Mouse (Mus musculus) stomach, postnatal 0 days (tissue): ENCODE results near the gene Prickle2. TPM values are rescaled to one million over a fixed set of nuclear protein-coding genes. Genes with fewer than 3 reads are reported as not detected.

Experiments used
- ATAC-seq: fragments of 200-750 bp; cut with Nextera tagmentation; 2 replicates; pipeline ENCODE4 v1.8.0; 2017; ENCODE audit not compliant: low FRiP score, low TSS enrichment
- DNase-seq: peaks from one replicate; pipeline ENCODE4 v3.0.0-alpha.2; 2016; ENCODE audit warnings: low spot score
- H3K27ac ChIP-seq: fragments of 300-500 bp; sonication (generic); replicated peaks from 2 replicates; pipeline ENCODE4 v1.5.1; 2014; ENCODE audit warnings: mild to moderate bottlenecking, control low read depth
- H3K27me3 ChIP-seq: fragments of 300-500 bp; sonication (generic); 2 replicates; pipeline ENCODE4 v1.6.1; 2014; ENCODE audit warnings: low read length; ENCODE audit not compliant: control insufficient read depth, insufficient read depth
- H3K36me3 ChIP-seq: fragments of 300-500 bp; sonication (generic); 2 replicates; pipeline ENCODE4 v1.6.1; 2014; ENCODE audit warnings: low read length, mixed read lengths; ENCODE audit not compliant: control insufficient read depth, insufficient read depth
- H3K4me1 ChIP-seq: fragments of 300-500 bp; sonication (generic); replicated peaks from 2 replicates; pipeline ENCODE4 v1.6.1; 2014; ENCODE audit warnings: antibody characterized with exemption; ENCODE audit not compliant: control insufficient read depth, insufficient read depth
- H3K4me2 ChIP-seq: fragments of 300-500 bp; sonication (generic); replicated peaks from 2 replicates; pipeline ENCODE4 v1.6.1; 2014; ENCODE audit warnings: low read depth, mild to moderate bottlenecking, control low read depth, moderate library complexity
- H3K4me3 ChIP-seq: fragments of 300-500 bp; sonication (generic); 2 replicates; pipeline ENCODE4 v1.5.1; 2014; ENCODE audit warnings: low read depth, low read length, control low read depth
- H3K9ac ChIP-seq: fragments of 300-500 bp; sonication (generic); 2 replicates; pipeline ENCODE4 v1.6.1; 2014; ENCODE audit warnings: mild to moderate bottlenecking, low read length, control low read depth, mixed read lengths
- H3K9me3 ChIP-seq: fragments of 300-500 bp; sonication (generic); 2 replicates; pipeline ENCODE4 v1.6.1; 2016; ENCODE audit warnings: low read length; ENCODE audit not compliant: control insufficient read depth
- CTCF ChIP-seq: IDR thresholded peaks from 2 replicates; pipeline ENCODE4 v1.5.1; 2016; ENCODE audit warnings: antibody characterized with exemption, low read depth, mild to moderate bottlenecking, moderate library complexity
- EP300 ChIP-seq: optimal IDR thresholded peaks from 2 replicates; pipeline ENCODE3; 2016; ENCODE audit warnings: antibody characterized with exemption
- WGBS: fragments of 180-500 bp; shearing (Covaris S2); extraction: QIAGEN DNeasy Blood & Tissue Kit; methylation state at CpG from one replicate; pipeline ENCODE4 v1.1.7; 2014; 5-methylcytosine and 5-hydroxymethylcytosine counted together
- polyA plus RNA-seq: library from polyadenylated mRNA; unstranded; fragments of >200 nt; fragmentation: Nextera tagmentation; extraction: Ambion mirVana; gene quantifications from 2 replicates; pipeline ENCODE4 v1.2.1, GENCODE M21; 2015

The Prickle2 gene
- polyA plus RNA-seq, 1 experiment from 2014 or later, result 2.3 TPM

DNA sequence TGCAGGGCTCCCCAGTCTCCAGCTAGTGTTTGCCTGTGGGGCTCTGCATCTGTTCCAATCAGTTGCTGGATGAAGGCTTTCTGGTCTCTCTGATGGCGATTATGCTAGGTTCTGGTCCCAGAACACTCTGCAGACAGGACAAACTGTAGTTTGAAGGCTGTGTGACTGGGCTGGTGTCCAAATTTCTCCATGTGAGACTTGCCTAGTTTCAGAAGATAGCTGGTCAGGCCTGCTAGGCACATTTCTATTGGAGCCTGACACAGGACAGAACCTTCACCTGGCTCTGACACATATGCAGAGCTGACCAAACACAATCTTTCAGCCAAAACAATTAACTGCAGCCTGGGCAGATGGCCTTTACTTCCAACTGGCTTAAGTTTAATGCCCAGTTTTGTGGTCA lies 80.0 kb downstream of the Prickle2 start:
- H3K4me1 ChIP-seq, result no peaks in the 10 kb centered on the region
- H3K27me3 ChIP-seq, result no peaks in the 10 kb centered on the region
- no peak overlapping the region for H3K4me2 ChIP-seq
- no peak overlapping the region for H3K27ac ChIP-seq
- 53% methylated on average over 1 of the region's 1 CpGs for WGBS
- ATAC-seq (no peak), DNase-seq (no peak)
- no peaks in the 10 kb centered on the region for H3K9me3 ChIP-seq
- H3K4me3 ChIP-seq, result no peak overlapping the region
- TF ChIP-seq CTCF, result no peak
- TF ChIP-seq EP300, result no peak
- no peaks in the 10 kb centered on the region for H3K36me3 ChIP-seq
- no peak overlapping the region for H3K9ac ChIP-seq

DNA sequence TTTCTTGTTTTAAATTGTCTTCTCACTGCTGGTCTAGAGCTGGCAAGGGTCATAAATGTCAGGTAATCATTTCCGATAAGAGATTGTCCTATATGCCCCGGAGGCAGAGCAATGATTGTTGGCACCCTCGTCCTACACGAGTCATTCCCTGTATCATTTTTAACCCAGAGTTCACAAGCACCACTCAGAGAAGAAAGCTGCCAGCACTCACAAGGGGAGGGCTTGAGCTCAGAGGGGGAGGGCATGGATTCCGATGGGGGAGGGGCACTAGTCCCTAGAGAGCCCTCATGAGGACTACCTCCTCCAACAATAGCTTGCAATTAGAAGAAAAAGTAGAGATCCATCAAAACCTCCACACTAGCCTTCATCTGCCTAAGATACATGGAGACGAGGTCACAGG lies 81.6 kb downstream of the Prickle2 start:
- Histone ChIP-seq H3K4me2 (no peak overlapping the region), H3K36me3 (no peaks in the 10 kb centered on the region), H3K27ac (no peak overlapping the region), H3K4me3 (no peak overlapping the region), H3K9ac (no peak overlapping the region), H3K4me1 (no peaks in the 10 kb centered on the region), H3K27me3 (no peaks in the 10 kb centered on the region), H3K9me3 (no peaks in the 10 kb centered on the region)
- DNase-seq (no peak), ATAC-seq (no peak)
- WGBS, result 63% methylated on average over 6 of the region's 6 CpGs
- TF ChIP-seq CTCF (no peak), EP300 (no peak)

DNA sequence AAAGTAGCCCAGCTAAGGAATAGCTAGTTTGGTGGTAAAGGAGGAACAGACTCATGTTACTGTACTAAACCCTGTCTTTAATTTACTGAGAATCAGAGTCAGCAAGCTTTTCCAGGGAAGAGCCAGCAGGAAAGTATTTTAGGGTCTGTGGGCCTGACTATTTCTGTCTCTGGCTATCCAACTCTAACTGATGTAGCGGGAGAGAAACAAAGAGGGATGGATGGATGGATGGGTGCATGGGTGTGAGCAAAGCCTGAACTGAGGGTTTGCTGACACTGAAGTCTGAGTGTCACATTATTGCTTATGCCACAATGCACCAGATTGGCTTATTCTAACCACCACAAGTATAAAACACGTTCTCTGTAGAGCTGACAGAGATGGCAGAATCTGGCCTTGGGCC lies 88.8 kb downstream of the Prickle2 start:
- H3K36me3 ChIP-seq, result no peaks in the 10 kb centered on the region
- no peak overlapping the region for H3K4me3 ChIP-seq
- no peak overlapping the region for H3K9ac ChIP-seq
- TF ChIP-seq EP300 (no peak), CTCF (no peak)
- H3K4me1 ChIP-seq, result no peaks in the 10 kb centered on the region
- H3K27ac ChIP-seq, result no peak overlapping the region
- no peak overlapping the region for H3K4me2 ChIP-seq
- 59% methylated on average over 2 of the region's 2 CpGs for WGBS
- DNase-seq (no peak), ATAC-seq (no peak)
- no peaks in the 10 kb centered on the region for H3K9me3 ChIP-seq
- no peaks in the 10 kb centered on the region for H3K27me3 ChIP-seq

DNA sequence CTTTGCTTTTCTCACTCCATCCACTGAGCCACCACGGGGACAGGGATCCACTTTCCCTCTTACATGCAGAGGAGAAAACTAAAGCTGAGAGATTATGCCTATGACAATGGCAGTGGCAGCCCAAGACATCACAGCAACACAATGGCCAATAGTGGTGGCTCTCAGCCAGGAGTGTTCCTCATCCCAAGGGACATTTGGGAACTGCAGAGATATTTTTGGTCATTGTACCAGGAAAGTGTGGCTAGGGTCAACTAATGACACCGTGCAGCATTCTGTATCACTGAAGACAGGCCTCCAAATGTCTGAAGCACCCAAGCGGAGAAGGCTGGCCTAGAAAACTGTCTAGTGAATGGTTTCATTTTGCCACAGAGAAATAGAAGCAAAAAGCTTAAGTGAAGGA lies 91.2 kb downstream of the Prickle2 start:
- no peak overlapping the region for H3K9ac ChIP-seq
- 80% methylated on average over 3 of the region's 3 CpGs for WGBS

DNA sequence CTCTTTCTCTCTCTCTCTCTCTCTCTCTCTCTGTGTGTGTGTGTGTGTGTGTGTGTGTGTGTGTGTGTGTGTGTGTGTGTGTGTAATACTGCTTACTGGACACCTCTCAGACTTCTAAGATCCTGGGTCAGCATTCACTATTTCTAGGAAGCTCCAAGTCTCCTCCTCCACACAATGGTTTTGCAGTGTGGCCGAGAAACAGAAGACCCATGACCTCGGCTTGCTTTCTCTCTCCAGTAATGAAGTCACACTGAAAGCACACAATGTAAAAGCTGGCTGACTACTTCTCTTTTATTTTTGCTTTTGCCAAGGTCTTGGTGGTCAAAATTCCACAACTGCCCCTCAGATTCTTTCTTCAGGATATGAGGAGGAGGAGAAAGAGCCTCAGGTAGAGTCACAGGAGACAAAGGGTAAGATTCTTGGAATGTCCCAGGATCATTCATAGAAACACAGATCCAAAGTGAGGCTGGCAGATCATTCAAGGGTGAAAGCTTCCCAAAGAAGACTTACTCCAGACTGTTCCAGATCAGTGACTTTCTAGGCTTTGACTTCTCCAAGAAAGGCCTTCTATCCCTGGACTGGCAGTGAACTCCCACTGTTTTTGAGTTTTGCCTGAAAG lies 93.7 kb downstream of the Prickle2 start:
- H3K9ac ChIP-seq, result no peak overlapping the region
- H3K27ac ChIP-seq, result no peak overlapping the region
- ATAC-seq (no peak), DNase-seq (no peak)
- no peaks in the 10 kb centered on the region for H3K9me3 ChIP-seq
- H3K36me3 ChIP-seq, result no peaks in the 10 kb centered on the region
- TF ChIP-seq CTCF (no peak), EP300 (no peak)
- H3K4me3 ChIP-seq, result no peak overlapping the region
- H3K4me1 ChIP-seq, result no peaks in the 10 kb centered on the region
- no peaks in the 10 kb centered on the region for H3K27me3 ChIP-seq
- 45% methylated on average over 2 of the region's 2 CpGs for WGBS
- no peak overlapping the region for H3K4me2 ChIP-seq

More for the DNA sequence above, 91.2 kb downstream of the Prickle2 start:
- ATAC-seq (no peak), DNase-seq (no peak)
- no peaks in the 10 kb centered on the region for H3K4me1 ChIP-seq
- no peaks in the 10 kb centered on the region for H3K36me3 ChIP-seq
- H3K9me3 ChIP-seq, result no peaks in the 10 kb centered on the region
- TF ChIP-seq EP300 (no peak), CTCF (no peak)
- H3K27me3 ChIP-seq, result no peaks in the 10 kb centered on the region
- no peak overlapping the region for H3K4me3 ChIP-seq
- no peak overlapping the region for H3K4me2 ChIP-seq
- no peak overlapping the region for H3K27ac ChIP-seq

DNA sequence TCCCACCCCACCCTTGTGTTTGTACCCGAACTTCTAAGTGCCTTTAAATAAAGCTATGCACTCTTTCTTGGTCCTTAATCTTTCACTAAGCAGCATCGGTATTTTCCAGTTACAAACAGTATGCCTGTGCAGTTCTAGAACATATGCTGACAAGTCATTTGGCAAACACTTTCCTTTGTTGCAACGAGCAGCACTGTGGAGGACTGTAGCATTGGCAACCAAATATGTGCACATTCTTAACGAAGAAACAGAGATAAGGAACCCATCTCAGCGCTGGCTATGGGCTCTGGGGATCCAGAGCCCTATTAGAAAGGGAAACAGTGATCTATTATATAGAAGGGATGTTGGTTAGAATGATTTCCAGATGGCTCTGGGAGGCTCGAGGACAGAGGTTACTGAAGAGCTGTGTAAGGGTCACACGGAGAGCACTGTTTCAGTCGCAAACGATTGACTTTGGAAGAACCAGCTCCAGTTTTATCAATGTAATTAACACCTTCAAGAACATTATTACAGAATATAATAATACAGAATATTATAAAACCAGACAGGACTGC lies 96.2 kb downstream of the Prickle2 start:
- peak overlapping the region; percentile 82; the same call in 1 of the 2 replicates for H3K27ac ChIP-seq
- H3K36me3 ChIP-seq, result no peaks in the 10 kb centered on the region
- H3K9ac ChIP-seq, result no peak overlapping the region
- DNase-seq (no peak), ATAC-seq (peak; percentile 40; the same call in 1 of the 2 replicates)
- no peaks in the 10 kb centered on the region for H3K4me1 ChIP-seq
- no peak for TF ChIP-seq EP300
- no peak for TF ChIP-seq CTCF
- no peaks in the 10 kb centered on the region for H3K9me3 ChIP-seq
- 32% methylated on average over 9 of the region's 9 CpGs for WGBS
- no peak overlapping the region for H3K4me3 ChIP-seq
- H3K27me3 ChIP-seq, result no peaks in the 10 kb centered on the region
- no peak overlapping the region for H3K4me2 ChIP-seq
